Mouse (Mus musculus) embryonic facial prominence, embryonic 10.5 days (tissue): ENCODE results near the gene Cpsf2. TPM values are rescaled to one million over a fixed set of nuclear protein-coding genes. Genes with fewer than 3 reads are reported as not detected.

Experiments
- DNase-seq: peaks from one replicate; pipeline ENCODE4 v3.0.0-alpha.2; 2017; ENCODE audit warnings: low spot score
- H3K27ac ChIP-seq: fragments of 300-500 bp; sonication (generic); replicated peaks from 2 replicates; pipeline ENCODE4 v1.5.1; 2016; ENCODE audit warnings: mild to moderate bottlenecking
- H3K27me3 ChIP-seq: fragments of 300-500 bp; sonication (generic); replicated peaks from 2 replicates; pipeline ENCODE4 v1.6.1; 2016; ENCODE audit warnings: low read depth, mild to moderate bottlenecking; ENCODE audit not compliant: poor library complexity, severe bottlenecking
- H3K36me3 ChIP-seq: fragments of 300-500 bp; sonication (generic); replicated peaks from 2 replicates; pipeline ENCODE4 v1.6.1; 2016; ENCODE audit warnings: mild to moderate bottlenecking, moderate library complexity
- H3K4me1 ChIP-seq: fragments of 300-500 bp; sonication (generic); 2 replicates; pipeline ENCODE4 v1.6.1; 2016
- H3K4me3 ChIP-seq: fragments of 300-500 bp; sonication (generic); 2 replicates; pipeline ENCODE4 v1.5.1; 2016; ENCODE audit warnings: mild to moderate bottlenecking, moderate library complexity
- H3K9me3 ChIP-seq: fragments of 300-500 bp; sonication (generic); 2 replicates; pipeline ENCODE4 v1.6.1; 2016; ENCODE audit warnings: mild to moderate bottlenecking
- WGBS: fragments of 180-500 bp; shearing (Covaris S2); methylation state at CpG from one replicate; pipeline ENCODE4 v1.1.7; 2016; 5-methylcytosine and 5-hydroxymethylcytosine counted together
- polyA plus RNA-seq: library from polyadenylated mRNA; unstranded; fragments of >200 nt; fragmentation: Nextera tagmentation; extraction: Ambion mirVana; gene quantifications from 2 replicates; pipeline ENCODE4 v1.2.1, GENCODE M21; 2016

The Cpsf2 gene
- polyA plus RNA-seq, 1 experiment from 2014 or later: 37.1 TPM

GRCm38 (mm10) chr12:101987659-101988058, 11.9 kb downstream of the Cpsf2 start:
- 85% methylated on average over 6 of the region's 6 CpGs for WGBS
- no peaks in the 10 kb centered on the region for H3K4me1 ChIP-seq
- no peak overlapping the region for H3K27ac ChIP-seq
- H3K9me3 ChIP-seq: no peaks in the 10 kb centered on the region
- no peak for DNase-seq
- peaks cover 97% of the 10 kb centered on the region for H3K36me3 ChIP-seq
- no peaks in the 10 kb centered on the region for H3K27me3 ChIP-seq
- no peak overlapping the region for H3K4me3 ChIP-seq

DNA sequence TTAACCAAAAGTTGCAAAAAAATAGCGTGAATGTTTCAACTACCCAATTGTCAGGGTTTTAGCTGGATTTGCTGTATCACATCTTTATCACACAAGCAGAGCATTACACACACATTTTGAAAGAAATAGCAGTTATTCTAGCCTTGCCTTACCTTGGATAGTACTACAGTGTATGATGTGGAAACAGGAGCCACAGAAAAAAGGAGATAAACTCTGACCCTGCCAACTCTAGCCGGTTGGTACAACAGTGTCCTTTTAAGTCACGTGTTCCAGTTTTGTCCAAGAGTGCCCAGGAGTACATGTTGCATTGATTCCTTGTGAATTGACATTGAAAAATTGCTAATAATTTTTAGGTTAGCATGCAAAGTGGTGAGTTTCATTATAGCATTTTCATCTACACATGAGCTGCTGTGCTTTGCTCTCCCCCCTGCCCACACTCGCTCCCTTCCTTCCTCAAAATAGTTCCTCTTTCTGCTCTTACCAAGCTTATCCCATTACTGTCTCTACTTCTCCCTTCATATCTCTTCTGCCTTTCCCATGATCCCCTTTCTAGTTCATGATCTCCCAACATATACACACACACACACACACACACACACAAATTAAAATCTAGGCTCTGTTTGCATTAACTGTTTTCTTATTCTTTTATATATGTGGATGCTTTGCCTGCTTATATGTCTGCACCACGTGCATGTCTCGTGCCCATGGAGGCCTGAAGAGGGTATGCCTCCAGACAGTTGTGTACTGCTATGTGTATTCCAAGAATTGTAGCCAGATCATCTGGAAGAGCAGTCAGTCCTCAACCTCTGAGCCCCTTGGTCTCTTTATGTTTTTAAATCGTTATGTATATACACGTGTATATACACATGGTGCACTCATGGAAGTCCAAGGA, 19.0 kb downstream of the Cpsf2 start:
- DNase-seq: no peak
- Histone ChIP-seq H3K36me3 (peaks cover 92% of the 10 kb centered on the region), H3K4me1 (no peaks in the 10 kb centered on the region), H3K27me3 (no peaks in the 10 kb centered on the region), H3K27ac (no peak overlapping the region), H3K4me3 (no peak overlapping the region), H3K9me3 (no peaks in the 10 kb centered on the region)
- WGBS: 94% methylated on average over 8 of the region's 8 CpGs

GRCm38 (mm10) chr12:101998929-101999328, 23.1 kb downstream of the Cpsf2 start:
- no peaks in the 10 kb centered on the region for H3K27me3 ChIP-seq
- H3K4me3 ChIP-seq: no peak overlapping the region
- H3K27ac ChIP-seq: no peak overlapping the region
- H3K36me3 ChIP-seq: peaks cover 93% of the 10 kb centered on the region
- no peaks in the 10 kb centered on the region for H3K4me1 ChIP-seq
- no peak for DNase-seq
- H3K9me3 ChIP-seq: no peaks in the 10 kb centered on the region
- WGBS: 94% methylated on average over 5 of the region's 5 CpGs

- Histone ChIP-seq H3K36me3 (peaks cover 95% of the 10 kb centered on the region), H3K9me3 (no peaks in the 10 kb centered on the region), H3K4me1 (no peaks in the 10 kb centered on the region), H3K4me3 (no peak overlapping the region), H3K27me3 (no peaks in the 10 kb centered on the region), H3K27ac (no peak overlapping the region)
- WGBS: 91% methylated on average over 11 of the region's 11 CpGs
- no peak for DNase-seq
These were observed 25.0 kb downstream of the Cpsf2 start for GRCm38 (mm10) chr12:102000785-102001184.

GRCm38 (mm10) chr12:102008111-102008977, 32.6 kb downstream of the Cpsf2 start:
- no peak overlapping the region for H3K27ac ChIP-seq
- DNase-seq: no peak
- H3K4me1 ChIP-seq: no peaks in the 10 kb centered on the region
- H3K36me3 ChIP-seq: peaks cover 40% of the 10 kb centered on the region
- 88% methylated on average over 16 of the region's 16 CpGs for whole genome bisulfite sequencing
- H3K4me3 ChIP-seq: no peak overlapping the region
- no peaks in the 10 kb centered on the region for H3K27me3 ChIP-seq
- no peaks in the 10 kb centered on the region for H3K9me3 ChIP-seq

- Histone ChIP-seq H3K4me3 (no peak overlapping the region), H3K4me1 (no peaks in the 10 kb centered on the region), H3K27ac (no peak overlapping the region), H3K27me3 (no peaks in the 10 kb centered on the region), H3K36me3 (peaks cover 29% of the 10 kb centered on the region), H3K9me3 (no peaks in the 10 kb centered on the region)
- no peak for DNase-seq
- WGBS: 94% methylated on average over 6 of the region's 6 CpGs
These were observed 33.8 kb downstream of the Cpsf2 start for GRCm38 (mm10) chr12:102009551-102009950.

- Histone ChIP-seq H3K4me1 (no peaks in the 10 kb centered on the region), H3K27me3 (no peaks in the 10 kb centered on the region), H3K36me3 (no peaks in the 10 kb centered on the region), H3K9me3 (no peaks in the 10 kb centered on the region), H3K27ac (no peak overlapping the region), H3K4me3 (no peak overlapping the region)
- 66% methylated on average over 5 of the region's 5 CpGs for WGBS
- DNase-seq: no peak
These were observed 38.6 kb downstream of the Cpsf2 start for GRCm38 (mm10) chr12:102014411-102014810.

DNA sequence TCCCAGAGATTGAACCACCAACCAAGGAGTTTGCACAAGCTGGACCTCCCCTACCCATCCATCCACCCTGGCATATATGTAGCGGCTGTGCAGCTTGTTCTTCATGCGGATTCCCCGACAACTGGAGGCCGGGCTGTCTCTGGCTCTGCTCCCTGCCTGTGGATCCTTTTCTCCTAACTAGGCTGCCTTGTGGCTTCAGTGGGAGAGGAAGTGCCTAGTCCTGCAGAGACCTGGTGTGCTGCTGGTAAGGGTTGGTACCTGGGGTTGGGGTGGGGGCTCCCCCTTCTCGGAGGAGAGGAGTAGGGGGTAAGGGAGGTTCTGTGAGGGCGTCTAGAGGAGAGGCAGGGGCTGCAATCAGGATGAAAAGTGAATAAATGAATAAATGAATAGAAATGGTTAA, 39.3 kb downstream of the Cpsf2 start:
- Histone ChIP-seq H3K4me3 (no peak overlapping the region), H3K36me3 (no peaks in the 10 kb centered on the region)
- WGBS: 88% methylated on average over 6 of the region's 6 CpGs

DNA sequence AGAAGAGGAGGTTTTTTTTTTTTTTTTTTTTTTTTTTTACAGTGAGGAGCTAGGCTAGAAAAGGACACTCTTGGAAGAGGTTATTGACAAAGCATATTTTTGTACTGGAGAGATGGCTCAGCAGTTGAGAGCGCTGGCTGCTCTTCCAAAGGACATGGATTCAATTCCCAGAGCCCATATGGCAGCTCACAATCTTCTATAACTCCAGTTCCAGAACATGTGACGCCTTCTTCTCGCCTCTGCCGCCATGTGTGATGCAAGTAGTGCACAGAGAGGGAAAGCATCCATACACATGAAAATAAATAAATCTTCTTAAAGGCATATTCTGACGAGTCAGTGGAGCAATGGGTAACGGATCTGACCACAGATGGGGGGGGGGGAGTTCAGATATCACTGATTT, 46.1 kb downstream of the Cpsf2 start:
- Histone ChIP-seq H3K36me3 (no peaks in the 10 kb centered on the region), H3K4me3 (no peak overlapping the region), H3K27ac (no peak overlapping the region), H3K27me3 (no peaks in the 10 kb centered on the region), H3K4me1 (no peaks in the 10 kb centered on the region), H3K9me3 (no peaks in the 10 kb centered on the region)
- WGBS: 89% methylated on average over 6 of the region's 6 CpGs
- no peak for DNase-seq

More for the DNA sequence above, 39.3 kb downstream of the Cpsf2 start:
- DNase-seq: no peak
- no peak overlapping the region for H3K27ac ChIP-seq
- no peaks in the 10 kb centered on the region for H3K9me3 ChIP-seq
- H3K27me3 ChIP-seq: no peaks in the 10 kb centered on the region
- no peaks in the 10 kb centered on the region for H3K4me1 ChIP-seq

- H3K4me1 ChIP-seq: no peaks in the 10 kb centered on the region
- no peak for DNase-seq
- 64% methylated on average over 7 of the region's 7 CpGs for WGBS
- no peak overlapping the region for H3K4me3 ChIP-seq
- no peaks in the 10 kb centered on the region for H3K36me3 ChIP-seq
- H3K27me3 ChIP-seq: no peaks in the 10 kb centered on the region
- H3K27ac ChIP-seq: no peak overlapping the region
- no peaks in the 10 kb centered on the region for H3K9me3 ChIP-seq
These were observed 53.4 kb downstream of the Cpsf2 start for GRCm38 (mm10) chr12:102029184-102029583.

DNA sequence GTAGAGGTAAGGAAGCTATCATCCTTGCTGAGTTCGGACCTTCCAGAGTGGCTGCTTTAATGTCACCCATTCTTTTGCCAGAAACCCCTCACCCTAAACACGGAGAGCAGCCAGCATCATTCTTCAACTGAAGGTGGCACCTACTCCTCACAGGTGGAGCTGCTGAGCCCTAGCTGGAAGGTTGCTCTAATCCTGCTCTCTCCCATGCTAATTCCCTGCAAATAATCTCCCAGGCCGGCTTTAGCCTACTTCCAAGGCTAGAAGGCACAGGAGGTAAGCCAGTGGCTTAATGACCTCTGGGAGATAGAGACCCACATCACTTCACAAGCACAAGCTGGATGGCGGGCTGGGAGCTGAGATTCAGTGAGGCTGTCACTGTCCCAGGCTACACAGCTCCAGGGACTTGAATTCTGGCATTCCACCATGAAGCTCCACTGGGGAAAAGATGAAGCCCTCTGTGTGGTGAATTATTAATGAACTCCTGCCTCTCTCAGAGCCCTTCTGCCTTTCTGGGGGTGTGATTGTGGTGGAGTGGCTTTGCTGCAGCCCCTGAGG, 54.2 kb downstream of the Cpsf2 start:
- 42% methylated on average over 4 of the region's 4 CpGs for WGBS
- H3K36me3 ChIP-seq: no peaks in the 10 kb centered on the region

GRCm38 (mm10) chr12:102034934-102035333, 59.1 kb downstream of the Cpsf2 start:
- DNase-seq: no peak
- Histone ChIP-seq H3K27ac (no peak overlapping the region), H3K36me3 (no peaks in the 10 kb centered on the region), H3K9me3 (peaks cover 2% of the 10 kb centered on the region; the same call in 1 of the 2 replicates), H3K4me1 (no peaks in the 10 kb centered on the region), H3K27me3 (no peaks in the 10 kb centered on the region), H3K4me3 (no peak overlapping the region)
- 88% methylated on average over 4 of the region's 4 CpGs for WGBS

More for the DNA sequence above, 54.2 kb downstream of the Cpsf2 start:
- H3K4me1 ChIP-seq: no peaks in the 10 kb centered on the region
- no peaks in the 10 kb centered on the region for H3K27me3 ChIP-seq
- no peaks in the 10 kb centered on the region for H3K9me3 ChIP-seq
- no peak for DNase-seq
- H3K27ac ChIP-seq: no peak overlapping the region
- H3K4me3 ChIP-seq: no peak overlapping the region
